Mouse (Mus musculus) R1 (cell line): ENCODE data around the gene Capn11.

ENCODE experiments used
- DNase-seq: peaks from one replicate; pipeline ENCODE4 v3.0.0-alpha.2; 2018; ENCODE audit warnings: low read depth, low spot score

The Capn11 gene

GRCm38 (mm10) chr17:45582715-45583355, 76.3 kb downstream of the Capn11 start:
- peak; percentile 87 for DNase-seq

GRCm38 (mm10) chr17:45582188-45582587, 76.9 kb downstream of the Capn11 start:
- no peak for DNase-seq

- DNase-seq: peak; percentile 85
Measured at GRCm38 (mm10) chr17:45581567-45581983, 77.5 kb downstream of the Capn11 start.

GRCm38 (mm10) chr17:45580958-45581477, 78.1 kb downstream of the Capn11 start:
- DNase-seq: no peak
